Mouse (Mus musculus) mouse trophoblast stem cell (cell line): ENCODE measurements around the gene Agfg2.
"Not testable (repeated sequence)": the region's sequence is repeated elsewhere in the genome, so short reads cannot be mapped to it uniquely, and the experiment has no call there.

Source experiments
- in situ Hi-C, 2 experiments: fragments of 300-500 bp; cut with MseI, MboI; formaldehyde crosslinking; loops; 2 replicates in 1 of 2; 3 replicates in 1 of 2; pipeline ENCODE4 v1.15.1; 2025

Gene Agfg2

DNA sequence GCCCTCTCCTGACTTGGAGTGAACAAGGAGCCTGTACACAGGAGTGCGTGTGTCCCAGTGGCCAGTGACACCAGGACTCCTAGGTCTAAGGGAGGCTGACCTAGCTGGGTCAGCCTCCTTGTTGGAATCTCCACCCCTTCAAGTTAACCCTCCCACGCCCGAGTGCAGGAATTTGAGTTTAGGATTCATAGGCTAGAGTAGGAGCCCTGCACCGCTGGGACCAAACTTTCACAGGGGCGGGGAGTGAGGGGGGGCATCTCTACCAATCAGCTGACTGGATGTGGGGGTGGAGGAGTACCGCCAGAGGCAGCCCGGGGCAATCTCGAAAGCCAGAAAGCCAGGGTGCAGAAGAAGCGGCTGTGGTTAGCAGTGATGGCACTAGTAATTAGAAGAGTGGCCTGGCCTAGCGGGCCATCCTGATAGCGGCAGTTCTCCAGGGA lies 38.9 kb downstream of the Agfg2 start, which contains the start of gene Irs3:
TSS of gene Irs3 (minus strand) at position 63 of the 440 bp plus-strand sequence.
- in situ Hi-C loops, result no loop called here

DNA sequence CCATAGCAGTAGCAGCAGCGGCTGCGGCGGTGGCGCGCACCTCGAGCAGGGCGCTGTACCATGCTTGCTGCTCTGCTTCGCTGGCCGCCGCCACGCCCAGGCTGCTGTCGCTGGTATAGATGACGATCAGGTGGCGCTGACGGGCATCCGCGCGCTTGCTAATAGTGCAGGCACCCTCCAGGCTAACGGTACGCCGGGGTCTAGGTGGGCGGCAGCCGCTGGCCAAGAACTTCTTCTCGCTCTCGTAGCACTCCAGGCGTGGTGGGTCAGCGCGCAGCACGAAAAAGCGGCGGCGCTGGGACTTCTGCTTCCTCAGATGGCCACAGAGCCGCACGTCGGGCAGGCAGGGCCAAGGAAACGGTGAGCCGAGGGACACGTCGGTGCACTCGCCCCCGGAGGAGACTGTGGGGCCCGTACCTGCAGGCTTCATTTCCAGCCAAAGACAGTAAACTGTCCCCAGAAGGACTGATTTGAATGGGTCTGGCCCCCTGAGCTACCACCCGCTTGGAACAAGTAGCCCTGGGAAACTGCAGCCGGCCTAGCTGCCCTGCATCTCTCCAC lies 39.4 kb downstream of the Agfg2 start:
- in situ Hi-C loops, result no loop called here

DNA sequence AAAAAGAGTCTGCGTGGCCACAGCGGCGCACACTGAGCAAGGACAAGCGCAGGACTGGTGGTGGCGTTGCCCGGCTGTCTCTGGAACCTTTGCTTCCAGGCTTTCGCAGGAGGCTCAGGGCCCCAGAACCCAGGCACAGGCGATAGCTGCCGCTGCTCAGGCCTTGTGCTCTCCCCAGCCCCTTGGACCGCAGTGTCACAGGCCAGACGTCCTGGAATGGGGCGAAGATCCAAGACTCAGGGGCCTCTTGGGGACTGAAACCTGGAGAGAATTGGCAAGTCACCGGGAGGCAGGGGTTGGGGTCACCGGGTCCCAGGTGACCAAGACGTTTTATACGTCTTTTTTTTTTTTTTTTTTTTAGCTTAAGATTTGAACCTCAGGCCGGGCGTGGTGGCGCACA lies 40.0 kb downstream of the Agfg2 start:
- in situ Hi-C loops, result no loop called here

DNA sequence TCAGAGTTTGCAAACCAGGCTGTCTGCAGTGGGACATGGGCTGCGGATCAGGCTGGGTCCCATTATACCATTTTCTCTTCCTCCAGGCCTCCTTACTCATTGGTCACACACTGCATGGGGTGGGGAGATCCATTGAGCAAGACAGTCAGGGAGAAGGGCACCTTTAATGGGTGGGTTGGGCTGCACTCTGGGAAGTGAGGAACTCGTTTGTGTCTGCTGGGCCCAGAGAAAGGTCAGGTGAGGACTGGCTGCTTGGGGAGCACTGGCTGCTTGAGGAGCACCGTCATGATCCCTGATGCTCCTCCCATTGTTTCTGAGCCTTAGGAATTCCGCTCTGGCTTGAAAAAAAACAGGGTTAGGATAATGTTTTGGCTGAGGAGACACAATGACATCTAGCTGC lies 41.6 kb downstream of the Agfg2 start:
- in situ Hi-C loops, result no loop called here

DNA sequence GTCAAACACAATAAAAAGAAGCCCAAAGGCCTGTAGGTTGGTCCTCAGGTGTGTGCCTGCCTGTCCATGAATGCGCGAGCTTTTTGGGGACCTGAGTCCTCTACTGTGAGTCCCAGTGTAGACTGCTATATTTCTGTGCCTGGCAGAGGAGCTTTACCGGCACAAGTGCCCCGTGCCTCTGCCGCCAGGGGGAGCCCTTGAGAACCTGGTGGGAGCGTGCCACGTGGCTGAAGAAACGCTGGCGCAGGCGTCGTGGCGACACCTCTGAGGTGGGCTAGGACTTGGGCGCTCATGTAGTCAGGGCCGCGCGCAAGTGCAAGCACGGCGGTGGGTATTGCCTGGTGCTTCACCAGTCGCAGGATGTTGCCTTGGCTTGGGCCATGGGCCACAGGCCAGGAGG lies 43.5 kb downstream of the Agfg2 start, which contains the start of gene Sap25:
TSS of gene Sap25 (plus strand) at position 281 of the 400 bp plus-strand sequence.
- in situ Hi-C loops, result no loop called here

DNA sequence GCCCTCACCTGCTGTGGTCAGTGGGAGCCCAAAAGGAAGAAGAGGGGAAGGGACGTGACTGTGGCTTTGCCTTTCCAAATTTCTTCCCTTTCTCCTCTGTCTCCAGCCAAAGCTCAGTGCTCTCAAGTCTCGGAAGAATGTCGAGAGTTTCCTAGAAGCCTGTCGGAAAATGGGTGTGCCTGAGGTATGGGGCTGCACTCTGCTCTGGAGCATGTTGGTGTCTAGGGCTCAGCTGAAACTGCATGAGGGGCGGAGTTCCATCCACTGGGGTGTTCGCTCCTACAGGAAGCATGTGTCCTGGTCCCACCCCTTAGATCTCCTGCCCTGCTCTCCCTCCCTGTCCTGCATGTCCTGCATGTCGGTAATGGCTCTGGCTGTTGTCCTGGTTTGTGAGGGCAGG lies 45.1 kb downstream of the Agfg2 start:
- in situ Hi-C loops, result no loop called here

DNA sequence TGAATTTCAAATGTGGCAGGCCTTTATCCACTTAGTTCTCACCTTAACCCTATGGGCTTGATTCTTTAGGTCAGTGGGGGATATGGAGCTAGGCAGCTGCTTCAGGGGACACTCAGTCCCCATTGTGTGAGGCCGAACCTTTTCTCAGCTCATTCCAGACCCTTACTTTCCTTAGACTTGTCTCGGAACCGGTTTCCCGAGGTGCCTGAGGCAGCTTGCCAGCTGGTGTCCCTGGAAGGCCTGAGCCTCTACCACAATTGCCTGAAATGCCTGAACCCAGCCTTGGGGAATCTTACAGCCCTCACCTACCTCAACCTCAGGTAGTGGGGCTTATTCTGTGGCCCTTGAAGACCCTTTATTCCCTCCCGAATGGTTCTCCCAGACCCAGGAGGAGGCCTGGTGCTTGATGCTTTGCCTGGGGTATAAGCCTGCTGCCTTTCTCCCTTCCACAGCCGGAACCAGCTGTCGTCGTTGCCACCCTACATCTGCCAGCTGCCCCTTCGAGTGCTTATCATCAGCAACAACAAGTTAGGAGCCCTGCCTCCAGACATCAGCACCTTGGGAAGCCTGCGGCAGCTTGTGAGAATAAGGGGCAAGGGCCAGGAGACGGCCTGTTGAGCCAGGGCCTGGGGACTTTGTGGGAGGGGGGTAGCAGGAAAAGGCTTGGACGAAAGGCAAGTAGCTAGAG lies 51.0 kb downstream of the Agfg2 start:
- in situ Hi-C loops, result no loop called here

DNA sequence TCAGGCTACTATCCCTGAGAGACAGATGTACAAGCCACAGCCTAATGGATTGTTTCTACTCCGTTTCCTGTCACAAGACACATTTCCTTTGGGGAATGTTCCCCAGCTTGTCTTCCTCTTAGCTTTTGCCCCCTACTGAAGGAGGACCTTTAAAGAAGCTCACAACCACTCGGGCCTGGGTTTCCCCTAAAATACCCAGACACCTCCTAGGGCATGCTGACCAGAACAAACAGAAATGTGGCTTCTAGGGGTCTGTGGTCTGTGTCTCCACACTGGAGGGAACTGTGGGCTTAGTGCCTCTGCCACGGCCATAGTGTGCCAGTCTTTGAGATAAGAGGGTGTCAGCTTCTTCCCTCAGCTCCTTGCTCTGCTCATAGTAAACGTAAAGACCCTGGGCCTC lies 52.9 kb downstream of the Agfg2 start:
- in situ Hi-C loops, result no loop called here

DNA sequence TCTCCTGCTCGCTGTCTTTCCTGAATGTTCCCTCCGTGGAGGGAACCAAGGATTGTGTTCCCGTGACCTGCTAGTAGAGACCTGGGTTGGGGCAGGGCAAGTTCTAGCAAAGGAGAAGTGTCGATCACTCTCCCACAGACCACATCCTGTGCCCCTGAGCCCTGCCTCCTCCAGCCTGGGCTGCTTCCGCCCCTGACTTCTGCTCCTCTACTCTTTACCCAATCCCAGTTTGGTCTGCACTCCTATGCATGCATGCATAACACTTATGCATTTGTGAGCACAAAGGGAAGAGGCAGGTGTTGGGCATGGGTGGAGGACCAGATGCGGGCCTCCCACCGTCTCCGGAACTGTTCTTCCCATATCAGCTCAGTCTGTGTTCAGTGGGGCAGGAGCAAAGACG lies 53.4 kb downstream of the Agfg2 start:
- in situ Hi-C loops, result no loop called here

DNA sequence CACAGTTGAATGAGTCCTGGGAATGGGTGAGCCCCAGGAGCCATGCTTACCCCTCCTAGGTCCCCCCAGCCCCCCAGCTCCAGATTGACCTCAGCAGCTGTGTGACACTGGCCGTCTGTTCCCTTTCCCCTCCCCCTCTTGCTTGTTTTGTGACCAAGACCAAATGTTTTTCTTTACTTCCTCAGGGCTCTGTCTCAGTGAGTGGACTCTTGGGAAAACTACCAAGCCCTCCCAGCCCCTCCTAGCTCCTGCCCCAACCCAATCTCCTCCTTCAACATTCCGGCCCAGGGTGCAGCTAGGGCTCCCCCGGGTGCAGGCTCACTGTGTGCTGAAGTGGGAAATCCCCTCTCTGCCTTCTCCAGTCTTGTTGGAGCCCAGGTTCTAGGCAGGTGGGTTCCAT lies 53.9 kb downstream of the Agfg2 start:
- in situ Hi-C loops, result no loop called here

DNA sequence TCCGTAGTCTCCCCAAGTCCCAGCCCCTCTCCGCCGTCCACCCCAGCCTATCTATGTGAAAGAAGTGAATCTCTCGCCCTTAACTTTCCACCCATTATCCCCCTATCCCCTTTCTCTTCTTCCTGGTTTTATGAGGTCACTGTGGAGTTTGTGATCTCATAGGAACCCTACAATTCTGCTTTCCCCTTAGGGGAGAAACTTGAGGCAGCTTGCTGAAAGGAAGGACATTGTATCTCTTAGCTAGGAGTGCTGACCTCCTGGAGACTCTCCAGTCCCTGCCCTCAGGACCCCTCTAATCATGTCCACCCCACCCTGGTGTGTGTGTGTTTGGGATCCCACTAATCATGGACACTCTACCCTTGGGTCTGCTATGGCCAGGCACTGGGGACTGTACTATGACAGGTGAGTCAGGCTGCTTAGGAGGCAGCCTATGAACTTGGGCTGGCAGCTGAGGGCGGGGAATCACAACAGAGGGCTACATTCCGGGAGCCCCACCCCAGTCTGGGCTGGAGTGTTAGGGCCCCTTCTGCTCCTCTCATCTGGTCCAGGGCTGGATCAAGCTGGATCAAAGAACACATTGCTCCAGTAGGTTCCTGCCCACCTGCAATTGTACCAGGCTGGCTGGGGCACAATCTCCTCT lies 54.5 kb downstream of the Agfg2 start:
- in situ Hi-C loops, result no loop called here

DNA sequence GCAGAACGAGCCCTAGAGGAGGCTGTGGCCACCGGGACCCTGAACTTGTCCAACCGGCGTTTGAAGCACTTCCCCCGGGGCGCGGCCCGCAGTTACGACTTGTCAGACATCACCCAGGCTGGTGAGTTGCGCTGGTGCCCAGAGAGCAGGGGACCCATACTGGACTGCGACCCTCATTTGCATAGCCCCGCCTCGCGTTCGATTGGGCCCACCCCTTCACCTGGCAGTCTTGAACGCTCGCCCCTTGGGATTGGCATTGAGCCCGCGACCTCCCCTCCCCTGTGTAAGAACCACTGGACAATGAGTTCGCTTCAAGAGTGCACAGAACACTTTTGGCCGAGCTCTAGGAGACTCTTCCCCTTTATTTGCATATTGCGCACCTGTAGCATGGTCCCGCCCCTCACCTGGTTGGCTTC lies 55.2 kb downstream of the Agfg2 start:
- in situ Hi-C loops, result no loop called here

DNA sequence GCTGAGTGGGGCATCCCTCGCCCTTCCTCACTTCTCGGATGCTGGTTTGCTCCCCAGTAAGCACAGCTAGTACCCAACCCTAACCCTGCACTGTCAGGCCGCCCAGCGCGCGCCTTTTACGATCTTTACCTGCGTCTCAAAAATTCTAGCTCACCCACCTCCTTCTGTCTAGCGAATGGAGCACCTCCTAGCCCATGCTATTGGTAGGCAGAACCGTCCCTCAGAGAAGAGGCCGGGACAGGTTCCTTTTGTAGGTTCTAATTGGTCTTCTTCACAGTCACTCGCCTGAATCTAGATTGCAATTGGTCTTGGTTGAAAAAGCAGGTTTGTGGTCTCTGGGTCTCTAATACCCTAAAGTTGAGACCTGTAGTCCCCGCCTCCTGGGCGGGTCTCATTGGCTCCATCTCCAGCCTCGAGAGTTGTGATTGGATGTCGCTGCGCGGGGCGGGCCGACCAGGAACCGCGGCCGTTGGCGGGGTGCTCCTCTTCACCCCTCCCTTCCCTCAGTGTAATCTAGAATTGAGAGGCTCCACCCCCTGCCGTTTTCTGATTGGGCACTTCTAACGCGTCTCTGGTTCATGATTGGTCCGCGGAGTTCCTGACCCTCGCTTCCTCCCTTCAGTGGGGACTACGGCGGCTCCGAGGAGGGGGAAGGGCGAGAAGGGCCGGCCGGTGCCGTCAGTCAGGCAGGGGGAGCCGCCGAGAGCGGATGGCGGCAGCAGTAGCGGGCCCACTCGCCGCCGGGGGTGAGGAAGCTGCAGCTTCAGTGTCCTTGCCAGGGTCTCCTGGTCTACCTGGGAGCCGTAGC lies 55.8 kb downstream of the Agfg2 start, which contains the start of the genes Fbxo24, Lrch4 and Gm20605:
TSS of gene Fbxo24 (minus strand) at position 505 of the 808 bp plus-strand sequence.
TSS of gene Lrch4 (plus strand) at position 624 of the 808 bp plus-strand sequence.
TSS of gene Gm20605 (plus strand) at position 678 of the 808 bp plus-strand sequence.
- in situ Hi-C loops, result no loop called here

DNA sequence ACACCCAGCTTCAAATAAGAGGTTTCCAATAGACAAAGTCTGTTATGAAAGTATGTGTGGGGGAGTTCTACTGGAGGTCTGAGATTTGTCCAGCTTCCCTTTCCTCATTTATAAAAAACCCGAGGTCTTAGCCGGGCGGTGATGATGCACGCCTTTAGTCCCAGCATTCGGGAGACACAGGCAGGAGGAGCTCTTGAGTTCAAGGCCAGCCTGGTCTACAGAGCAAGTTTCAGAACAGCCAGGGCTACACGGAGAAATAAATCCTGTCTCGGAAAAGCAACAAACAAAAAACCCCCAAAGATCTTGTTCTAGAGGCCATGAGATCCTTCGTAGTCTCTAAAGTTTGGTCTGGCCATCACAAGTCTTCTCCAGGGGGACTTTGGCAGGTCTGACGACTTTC lies 56.5 kb downstream of the Agfg2 start:
- in situ Hi-C loops, result no loop called here

DNA sequence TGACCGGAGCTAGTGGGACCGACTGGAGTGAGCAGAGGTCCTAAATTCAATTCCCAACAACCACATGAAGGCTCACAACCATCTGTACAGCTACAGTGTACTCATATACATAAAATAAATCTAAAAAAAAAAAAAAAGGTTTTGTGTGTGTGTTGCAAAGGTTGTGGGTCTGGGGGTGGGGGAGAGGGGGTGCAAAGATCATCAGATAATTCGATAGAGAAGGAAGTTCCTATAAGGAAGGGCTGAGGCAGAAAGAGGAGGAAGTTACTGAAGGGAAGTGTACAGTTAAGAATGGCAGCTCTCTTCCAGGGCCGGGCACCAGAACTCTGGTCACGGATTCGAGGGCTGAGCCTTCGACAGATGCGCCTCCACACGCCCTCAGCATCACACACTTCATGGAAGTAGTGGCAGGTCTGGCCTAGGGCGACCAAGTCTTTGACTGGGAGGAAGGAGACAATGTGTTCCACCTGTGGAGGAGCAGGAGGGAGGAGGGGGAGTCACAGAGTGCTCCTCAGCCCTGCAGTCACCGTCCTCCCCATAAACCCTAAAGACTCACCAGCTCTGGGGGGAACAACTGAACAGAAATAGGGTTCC lies 60.5 kb downstream of the Agfg2 start:
- in situ Hi-C loops, result no loop called here

DNA sequence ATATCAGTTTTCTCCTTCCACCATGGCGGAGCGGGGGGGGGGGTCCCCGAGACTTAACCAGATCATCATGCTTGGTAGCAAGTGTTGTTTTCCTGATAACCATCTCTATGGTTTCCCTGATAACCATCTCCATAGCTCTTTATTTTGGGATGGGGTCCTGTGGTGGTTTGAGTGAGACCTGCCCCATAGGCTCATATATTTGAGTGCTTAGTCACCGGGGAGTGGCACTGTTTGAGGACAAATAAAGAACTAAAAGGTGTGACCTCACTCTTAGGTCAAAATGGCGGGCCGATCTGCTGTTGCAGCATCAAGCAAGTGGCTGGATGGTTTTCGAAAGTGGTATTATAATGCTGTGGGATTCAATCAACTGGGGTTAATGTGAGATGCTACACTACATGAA lies 69.2 kb downstream of the Agfg2 start:
- in situ Hi-C loops, result no loop called here

DNA sequence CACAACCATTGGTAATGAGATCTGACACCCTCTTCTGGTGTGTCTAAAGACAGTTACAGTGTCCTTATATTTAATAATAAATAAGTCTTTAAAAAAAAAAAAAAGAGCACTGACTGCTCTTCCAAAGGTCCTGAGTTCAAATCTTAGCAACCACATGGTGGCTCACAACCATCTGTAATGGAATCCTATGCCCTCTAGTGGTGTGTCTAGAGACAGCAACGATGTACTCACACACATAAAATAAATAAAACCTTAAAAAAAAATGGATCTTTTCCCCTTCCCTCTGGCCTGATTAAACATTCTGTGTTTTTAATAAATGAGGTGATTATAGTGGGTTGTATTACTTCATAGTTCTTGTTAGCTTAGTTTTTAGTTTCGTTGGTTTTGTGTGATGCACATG lies 69.6 kb downstream of the Agfg2 start:
- in situ Hi-C loops, result not testable (repeated sequence)

DNA sequence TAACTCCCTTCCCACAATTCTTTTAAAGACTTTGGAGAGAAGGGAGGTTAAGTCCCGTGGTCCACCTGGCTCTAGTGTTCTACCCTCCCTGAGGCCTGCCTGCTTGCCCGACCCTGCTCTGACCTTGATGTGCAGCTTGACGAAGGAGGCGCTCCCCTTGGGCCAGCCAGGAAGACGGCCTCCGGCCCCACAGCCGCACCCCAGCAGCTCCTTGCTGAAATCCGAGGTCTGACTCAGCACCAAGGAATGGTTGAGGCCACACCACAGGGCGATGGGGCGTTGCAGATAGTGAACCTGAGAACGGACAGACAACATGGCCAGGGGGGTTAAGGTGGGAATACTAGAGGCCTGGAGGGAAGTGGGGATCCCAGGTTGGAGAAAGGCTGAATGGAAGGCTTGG lies 71.0 kb downstream of the Agfg2 start, which contains the start of gene Pcolce:
TSS of gene Pcolce (minus strand) at position 235 of the 400 bp plus-strand sequence.
- in situ Hi-C loops, result no loop called here

DNA sequence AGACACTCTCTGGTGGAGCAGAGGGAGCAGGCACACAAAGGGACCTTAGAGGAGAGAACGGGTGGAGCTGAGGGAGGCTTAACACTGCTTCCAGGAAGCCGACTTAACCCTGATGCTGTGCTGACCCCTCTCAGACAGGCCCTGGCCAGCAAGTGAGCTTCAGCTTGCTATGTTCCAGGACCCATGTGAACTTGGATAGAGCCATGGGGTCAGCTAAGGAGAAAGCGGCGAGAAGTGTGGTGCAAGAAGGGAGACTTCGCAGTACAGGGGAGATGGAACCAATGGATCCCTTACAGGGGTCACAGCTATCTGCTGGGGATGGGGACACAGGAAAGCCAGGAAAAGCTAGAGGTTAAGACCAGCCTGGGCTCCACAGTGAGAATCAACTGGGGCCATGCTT lies 71.5 kb downstream of the Agfg2 start:
- in situ Hi-C loops, result no loop called here

DNA sequence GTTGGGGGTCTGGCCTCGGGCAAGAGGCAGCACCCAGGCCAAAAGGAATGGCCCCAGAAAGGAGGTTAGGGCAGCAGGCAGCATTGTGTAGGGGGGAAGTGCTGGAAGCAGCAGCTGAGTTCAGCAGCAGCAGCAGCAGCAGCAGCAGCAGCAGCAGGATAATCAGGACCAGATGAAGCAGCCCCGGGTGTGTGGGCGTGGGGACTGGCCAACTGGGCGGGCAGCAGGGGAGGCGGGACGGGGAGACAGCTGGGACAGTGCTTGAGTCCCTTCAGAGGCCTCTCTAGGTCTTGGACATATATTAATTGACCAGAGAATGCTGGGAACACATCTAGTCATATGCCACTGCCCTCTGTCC lies 73.3 kb downstream of the Agfg2 start:
- in situ Hi-C loops, result no loop called here

DNA sequence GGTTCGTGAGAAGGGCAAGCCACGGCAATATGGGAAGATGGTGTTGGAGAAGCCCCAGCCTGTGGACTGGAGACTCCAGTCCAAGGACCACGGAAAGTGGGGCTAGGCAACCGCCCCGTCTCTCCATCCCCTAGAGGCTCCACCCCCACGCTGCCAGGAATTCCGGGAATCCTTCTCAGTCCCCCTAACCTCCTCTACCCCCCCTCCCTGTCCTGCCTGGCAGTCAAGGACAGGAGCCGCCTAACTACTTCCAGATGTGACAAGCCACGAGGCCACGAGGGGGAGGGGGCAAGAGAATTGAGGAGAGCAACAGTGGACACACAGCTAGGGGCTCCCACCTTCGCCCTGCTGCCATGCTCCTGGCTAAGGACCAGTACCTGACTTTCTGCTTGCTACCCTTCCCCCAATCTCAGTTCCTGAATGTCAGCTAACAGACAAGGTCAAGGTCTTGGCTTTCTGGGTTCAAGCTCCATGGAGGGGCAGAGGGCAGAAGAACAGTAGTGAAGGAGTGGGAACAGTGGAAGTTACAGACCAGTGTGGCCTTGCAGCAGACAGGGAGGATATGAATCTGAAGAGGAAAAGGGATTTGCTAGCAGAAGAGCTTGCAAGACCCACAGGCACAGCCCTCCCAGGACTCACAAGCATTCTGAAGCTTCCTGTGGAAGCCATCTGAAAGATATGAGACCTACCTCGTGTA lies 73.8 kb downstream of the Agfg2 start:
- in situ Hi-C loops, result no loop called here
